Mouse (Mus musculus) forebrain, embryonic 15.5 days (tissue): ENCODE data around the gene Tubgcp3. TPM values are rescaled to one million over a fixed set of nuclear protein-coding genes. Genes with fewer than 3 reads are reported as not detected.
A peak's percentile ranks its signal among the peaks of the same experiment; 100 is the strongest.

Experiments used
- ATAC-seq: fragments of 200-750 bp; cut with Nextera tagmentation; replicated peaks from 2 replicates; pipeline ENCODE4 v1.8.0; 2017; ENCODE audit warnings: mild to moderate bottlenecking, moderate TSS enrichment, moderate library complexity
- H3K27ac ChIP-seq: fragments of 300-500 bp; sonication (generic); replicated peaks from 2 replicates; pipeline ENCODE4 v1.5.1; 2015; ENCODE audit warnings: mild to moderate bottlenecking, inconsistent platforms
- H3K27me3 ChIP-seq: fragments of 300-500 bp; sonication (generic); 2 replicates; pipeline ENCODE4 v1.6.1; 2015; ENCODE audit warnings: inconsistent platforms
- H3K36me3 ChIP-seq: fragments of 300-500 bp; sonication (generic); 2 replicates; pipeline ENCODE4 v1.6.1; 2015; ENCODE audit warnings: mild to moderate bottlenecking, inconsistent platforms
- H3K4me1 ChIP-seq: fragments of 300-500 bp; sonication (generic); 2 replicates; pipeline ENCODE4 v1.6.1; 2015; ENCODE audit warnings: inconsistent platforms
- H3K4me2 ChIP-seq: fragments of 300-500 bp; sonication (generic); replicated peaks from 2 replicates; pipeline ENCODE4 v1.6.1; 2015; ENCODE audit warnings: mild to moderate bottlenecking, inconsistent platforms
- H3K4me3 ChIP-seq: fragments of 300-500 bp; sonication (generic); 2 replicates; pipeline ENCODE4 v1.5.1; 2015; ENCODE audit warnings: mild to moderate bottlenecking, inconsistent platforms
- H3K9ac ChIP-seq: fragments of 300-500 bp; sonication (generic); replicated peaks from 2 replicates; pipeline ENCODE4 v1.6.1; 2015; ENCODE audit warnings: mild to moderate bottlenecking, inconsistent platforms
- H3K9me3 ChIP-seq: fragments of 300-500 bp; sonication (generic); 2 replicates; pipeline ENCODE4 v1.6.1; 2016; ENCODE audit warnings: inconsistent platforms
- WGBS: fragments of 180-500 bp; shearing (Covaris S2); methylation state at CpG from one replicate; pipeline ENCODE4 v1.1.7; 2015; ENCODE audit warnings: mixed read lengths; 5-methylcytosine and 5-hydroxymethylcytosine counted together
- microRNA-seq: library from miRNA; unstranded; fragments of <30 nt; microRNA quantifications from one replicate; pipeline ENCODE4, GENCODE M21; 2016
- polyA plus RNA-seq: library from polyadenylated mRNA; unstranded; fragments of >200 nt; fragmentation: Nextera tagmentation; extraction: Ambion mirVana; gene quantifications from 2 replicates; pipeline ENCODE4 v1.2.1, GENCODE M21; 2015

Gene Tubgcp3
- polyA plus RNA-seq, 1 experiment from 2014 or later, result 45.3 TPM

DNA sequence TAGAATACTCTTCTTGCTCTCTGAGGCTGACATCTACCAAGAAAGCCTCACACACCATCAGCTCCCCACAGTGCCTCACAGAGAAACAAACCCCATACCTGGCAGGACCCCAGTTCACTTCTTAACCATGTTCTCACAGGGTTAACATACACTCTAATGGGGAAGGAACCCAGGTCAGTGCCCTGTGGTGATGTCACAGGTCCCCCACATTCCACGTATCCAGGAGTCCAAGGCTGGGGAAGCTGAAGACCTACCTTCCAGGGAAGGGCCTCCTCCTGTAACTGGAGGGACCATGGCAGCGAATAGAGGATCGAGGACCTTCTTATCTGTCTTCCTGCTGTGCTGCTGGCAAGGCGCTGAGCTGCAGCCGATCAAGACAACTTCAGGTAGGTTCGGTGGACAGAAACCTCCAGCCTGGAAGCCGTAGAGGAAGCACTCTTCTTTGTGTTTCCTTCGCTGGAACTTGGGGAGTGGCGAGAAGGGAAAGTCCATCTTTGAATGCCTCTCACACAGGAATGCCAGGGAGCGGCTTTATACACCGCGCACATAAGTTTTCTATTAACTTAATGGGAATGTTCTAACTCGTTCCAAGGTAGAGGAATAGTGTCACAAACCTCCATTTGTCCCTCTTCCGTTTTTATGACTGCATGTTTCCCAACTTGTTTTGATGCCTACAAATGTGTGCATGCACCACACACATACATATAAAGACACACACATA, 99.1 kb downstream of the Tubgcp3 start, which contains the start of gene Spaca7:
Gene Spaca7 (plus strand): TSS at position 216 of the 721 bp plus-strand sequence.
- Histone ChIP-seq H3K27ac (no peak within 1 kb of the TSS), H3K4me2 (no peak within 1 kb of the TSS), H3K4me1 (no peaks in the 10 kb centered on the region), H3K9ac (no peak within 1 kb of the TSS), H3K27me3 (no peaks in the 10 kb centered on the region), H3K4me3 (no peak within 1 kb of the TSS), H3K9me3 (no peaks in the 10 kb centered on the region), H3K36me3 (no peaks in the 10 kb centered on the region)
- ATAC-seq, result no peak
- WGBS, result 79% methylated on average over 14 of the region's 14 CpGs

- no peak overlapping the region for H3K9ac ChIP-seq
- no peak for ATAC-seq
- H3K4me3 ChIP-seq, result no peak overlapping the region
- H3K27me3 ChIP-seq, result 0 out of 2 replicates have a peak, but pooled peaks cover 3% of the 10 kb centered on the region
- peaks cover 20% of the 10 kb centered on the region for H3K4me1 ChIP-seq
- no peaks in the 10 kb centered on the region for H3K9me3 ChIP-seq
- H3K36me3 ChIP-seq, result no peaks in the 10 kb centered on the region
- H3K27ac ChIP-seq, result no peak overlapping the region
- H3K4me2 ChIP-seq, result no peak overlapping the region
- WGBS, result 61% methylated on average over 7 of the region's 7 CpGs
Measured at GRCm38 (mm10) chr8:12566509-12566908, 105.5 kb downstream of the Tubgcp3 start.

DNA sequence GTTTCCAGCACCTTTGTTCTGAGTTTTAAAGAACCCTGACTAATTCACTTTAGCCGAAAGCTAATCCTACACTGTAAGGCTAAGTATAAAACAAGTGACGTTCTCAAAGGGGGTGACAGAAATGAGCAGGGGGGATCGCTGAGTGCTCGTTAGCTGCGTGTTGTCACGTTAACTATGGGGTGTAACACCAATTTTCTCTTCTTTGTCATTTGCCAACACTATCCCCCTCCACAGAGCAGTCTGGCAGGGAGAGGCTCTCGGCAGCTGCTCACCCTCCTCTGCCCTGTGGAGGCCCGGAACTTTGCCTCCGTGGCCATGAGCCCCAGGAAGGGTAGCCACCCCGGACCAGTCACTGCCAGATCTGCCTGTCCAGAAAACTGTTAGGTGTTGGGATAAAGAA, 106.6 kb downstream of the Tubgcp3 start:
- Histone ChIP-seq H3K27ac (no peak overlapping the region), H3K9me3 (no peaks in the 10 kb centered on the region), H3K4me1 (peaks cover 20% of the 10 kb centered on the region), H3K36me3 (no peaks in the 10 kb centered on the region), H3K4me2 (no peak overlapping the region), H3K4me3 (no peak overlapping the region), H3K9ac (no peak overlapping the region), H3K27me3 (0 out of 2 replicates have a peak, but pooled peaks cover 3% of the 10 kb centered on the region)
- WGBS, result 14% methylated on average over 10 of the region's 10 CpGs
- ATAC-seq, result peak; percentile 61

- WGBS, result 3% methylated on average over 4 of the region's 4 CpGs
- H3K27me3 ChIP-seq, result 0 out of 2 replicates have a peak, but pooled peaks cover 3% of the 10 kb centered on the region
- no peak overlapping the region for H3K4me2 ChIP-seq
- peaks cover 23% of the 10 kb centered on the region for H3K4me1 ChIP-seq
- H3K9ac ChIP-seq, result no peak overlapping the region
- H3K36me3 ChIP-seq, result no peaks in the 10 kb centered on the region
- H3K9me3 ChIP-seq, result no peaks in the 10 kb centered on the region
- peak; percentile 59 for ATAC-seq
- no peak overlapping the region for H3K4me3 ChIP-seq
- H3K27ac ChIP-seq, result no peak overlapping the region
Measured at GRCm38 (mm10) chr8:12564307-12564706, 107.7 kb downstream of the Tubgcp3 start.

Small RNA genes lying within 50 kb of the gene (microRNA-seq; reads per million reads assigned to microRNA genes)
- gene Gm26483, result not detected

Other genes with a start within 250 kb of the Tubgcp3 start
- not detected in 2 replicates for gene Spaca7, start 99.2 kb downstream of the Tubgcp3 start, polyA plus RNA-seq
- gene Atp11a, start 84.8 kb upstream of the Tubgcp3 start, polyA plus RNA-seq, result 15.7 and 16.0 TPM in 2 replicates
- gene Mcf2l, start 201.6 kb upstream of the Tubgcp3 start, polyA plus RNA-seq, result 134 and 139 TPM in 2 replicates